Mouse (Mus musculus): ENCODE measurements at regions not wholly inside any gene's neighbourhood (a gene's known extent, or its start where the extent isn't known, plus 50 kb on each side); places are given as distances from the start of the nearest gene placed in this dataset.

GRCm38 (mm10) chr13:48131681-48132080 lies 129.3 kb upstream of the Id4 start:
- ATAC-seq (ENCODE audit: low FRiP score): 0 out of 2 replicates have a peak, but pooled peaks have one; percentile 4
- no peaks in the 10 kb centered on the region for H3K36me3 ChIP-seq

GRCm38 (mm10) chr13:48145976-48146375 lies 115.1 kb upstream of the Id4 start:
- H3K4me2 ChIP-seq: no peak overlapping the region
- no peaks in the 10 kb centered on the region for H3K27me3 ChIP-seq (replicated peaks)
- no peak overlapping the region for H3K4me3 ChIP-seq (replicated peaks)
- no peak overlapping the region for H3K27ac ChIP-seq (replicated peaks)
- no peak overlapping the region for H3K9ac ChIP-seq (replicated peaks)
- no peaks in the 10 kb centered on the region for H3K9me3 ChIP-seq (replicated peaks)
- H3K4me1 ChIP-seq: no peaks in the 10 kb centered on the region
- 93% methylated on average over 5 of the region's 5 CpGs for WGBS
- no peak for ATAC-seq (ENCODE audit: low FRiP score)
- no peaks in the 10 kb centered on the region for H3K36me3 ChIP-seq

More at GRCm38 (mm10) chr13:48131681-48132080, 129.3 kb upstream of the Id4 start:
- H3K9me3 ChIP-seq (replicated peaks): no peaks in the 10 kb centered on the region
- peaks cover 32% of the 10 kb centered on the region for H3K4me1 ChIP-seq
- WGBS: 21% methylated on average over 5 of the region's 5 CpGs
- H3K4me3 ChIP-seq (replicated peaks): no peak overlapping the region
- no peak overlapping the region for H3K9ac ChIP-seq (replicated peaks)
- H3K27me3 ChIP-seq (replicated peaks): no peaks in the 10 kb centered on the region
- no peak overlapping the region for H3K4me2 ChIP-seq
- H3K27ac ChIP-seq (replicated peaks): peak overlapping the region; percentile 70

GRCm38 (mm10) chr13:48147061-48147460 lies 114.0 kb upstream of the Id4 start:
- H3K4me1 ChIP-seq: no peaks in the 10 kb centered on the region
- no peak for ATAC-seq (ENCODE audit: low FRiP score)
- 87% methylated on average over 7 of the region's 7 CpGs for WGBS
- no peaks in the 10 kb centered on the region for H3K27me3 ChIP-seq (replicated peaks)
- no peak overlapping the region for H3K4me2 ChIP-seq
- H3K9ac ChIP-seq (replicated peaks): no peak overlapping the region
- H3K9me3 ChIP-seq (replicated peaks): no peaks in the 10 kb centered on the region
- H3K36me3 ChIP-seq: no peaks in the 10 kb centered on the region
- H3K4me3 ChIP-seq (replicated peaks): no peak overlapping the region
- H3K27ac ChIP-seq (replicated peaks): no peak overlapping the region

GRCm38 (mm10) chr13:48153248-48153647 lies 107.8 kb upstream of the Id4 start:
- Histone ChIP-seq H3K4me1 (peaks cover 3% of the 10 kb centered on the region; the same call in 1 of the 2 replicates), H3K27me3 (replicated peaks) (no peaks in the 10 kb centered on the region), H3K36me3 (no peaks in the 10 kb centered on the region), H3K9ac (replicated peaks) (no peak overlapping the region), H3K4me3 (replicated peaks) (no peak overlapping the region), H3K4me2 (no peak overlapping the region), H3K27ac (replicated peaks) (peak overlapping the region; percentile 58; the same call in 1 of the 2 replicates), H3K9me3 (replicated peaks) (no peaks in the 10 kb centered on the region)
- no peak for ATAC-seq (ENCODE audit: low FRiP score)
- 40% methylated on average over 7 of the region's 7 CpGs for whole genome bisulfite sequencing

GRCm38 (mm10) chr13:48153684-48154413 lies 107.2 kb upstream of the Id4 start:
- ATAC-seq (ENCODE audit: low FRiP score): peak; percentile 61; the same call in 1 of the 2 replicates
- Histone ChIP-seq H3K27me3 (replicated peaks) (no peaks in the 10 kb centered on the region), H3K4me1 (peaks cover 5% of the 10 kb centered on the region), H3K4me3 (replicated peaks) (no peak overlapping the region), H3K36me3 (no peaks in the 10 kb centered on the region), H3K9me3 (replicated peaks) (no peaks in the 10 kb centered on the region), H3K27ac (replicated peaks) (peak overlapping the region; percentile 58), H3K9ac (replicated peaks) (no peak overlapping the region), H3K4me2 (no peak overlapping the region)
- 30% methylated on average over 7 of the region's 7 CpGs for WGBS

GRCm38 (mm10) chr13:48154414-48155105 lies 106.5 kb upstream of the Id4 start:
- H3K4me3 ChIP-seq (replicated peaks): no peak overlapping the region
- no peak; the same call in 1 of the 2 replicates for ATAC-seq (ENCODE audit: low FRiP score)
- H3K27ac ChIP-seq (replicated peaks): peak overlapping the region; percentile 58
- no peak overlapping the region for H3K4me2 ChIP-seq
- H3K4me1 ChIP-seq: peaks cover 11% of the 10 kb centered on the region
- H3K27me3 ChIP-seq (replicated peaks): no peaks in the 10 kb centered on the region
- 13% methylated on average over 6 of the region's 6 CpGs for WGBS
- no peak overlapping the region for H3K9ac ChIP-seq (replicated peaks)
- no peaks in the 10 kb centered on the region for H3K36me3 ChIP-seq
- H3K9me3 ChIP-seq (replicated peaks): no peaks in the 10 kb centered on the region

DNA sequence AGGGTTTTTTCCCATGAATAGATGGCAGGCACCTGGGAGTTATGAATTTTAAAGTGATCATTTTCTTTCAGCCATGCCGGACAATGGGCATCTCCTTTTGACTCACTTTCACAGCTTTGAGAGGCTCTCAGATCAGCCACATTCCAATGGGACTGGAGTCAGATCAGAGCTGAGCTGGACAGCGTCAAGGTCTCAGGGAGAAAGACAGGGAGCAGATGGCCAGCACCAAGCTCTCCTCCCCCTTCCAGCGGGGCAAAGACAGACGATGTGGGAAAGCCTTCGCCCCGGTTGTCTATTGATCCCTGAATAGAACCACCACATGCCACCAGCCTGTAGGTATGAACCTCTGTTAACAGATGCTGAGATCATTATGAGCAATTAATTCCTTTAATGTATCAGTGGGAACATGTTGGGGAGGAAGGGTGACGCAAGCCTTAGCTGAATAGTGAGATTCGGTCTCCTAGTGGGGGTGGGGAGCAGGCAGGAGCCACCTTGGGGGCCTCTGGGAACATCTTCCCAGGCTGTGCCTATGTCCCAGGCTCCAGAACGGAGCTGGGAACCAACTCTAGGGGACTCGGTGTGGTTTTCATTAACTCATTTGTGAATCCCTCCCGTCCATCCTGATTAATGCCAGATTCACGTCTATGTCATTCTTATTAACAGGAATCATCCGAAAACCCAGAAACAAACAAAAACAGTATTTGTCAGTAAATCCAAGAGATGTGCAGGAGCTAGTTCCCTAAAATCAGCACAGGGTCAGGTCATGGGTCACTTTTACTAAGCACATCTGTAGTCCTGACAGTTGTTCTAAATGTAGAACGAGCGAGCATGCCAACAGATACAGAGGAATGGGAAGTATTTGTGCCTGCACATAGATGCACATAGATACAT lies 101.8 kb upstream of the Id4 start:
- Histone ChIP-seq H3K4me3 (replicated peaks) (no peak overlapping the region), H3K4me1 (peaks cover 17% of the 10 kb centered on the region), H3K27me3 (replicated peaks) (no peaks in the 10 kb centered on the region), H3K4me2 (peak overlapping the region; percentile 17), H3K36me3 (no peaks in the 10 kb centered on the region), H3K27ac (replicated peaks) (no peak overlapping the region), H3K9ac (replicated peaks) (no peak overlapping the region), H3K9me3 (replicated peaks) (no peaks in the 10 kb centered on the region)
- ATAC-seq (ENCODE audit: low FRiP score): no peak
- 22% methylated on average over 15 of the region's 15 CpGs for WGBS

DNA sequence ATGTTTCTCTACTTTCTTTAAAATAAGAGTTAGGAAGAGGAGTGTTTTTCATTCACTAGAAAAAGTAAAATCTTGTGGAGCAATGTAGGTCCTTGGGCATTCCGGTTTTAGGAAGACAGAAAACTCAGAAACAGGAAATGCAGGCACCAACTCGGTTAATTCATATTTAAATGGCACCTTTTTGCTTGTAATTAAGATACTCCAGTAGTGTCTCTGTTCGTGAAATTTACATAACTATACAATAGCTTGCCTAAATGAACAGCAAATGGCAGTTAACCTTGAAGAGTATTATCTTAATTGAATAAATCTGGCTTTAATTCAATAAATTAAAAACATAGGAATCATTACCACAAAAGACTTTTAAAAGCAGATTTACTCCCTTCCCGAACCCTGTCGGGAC lies 100.9 kb upstream of the Id4 start:
- no peak overlapping the region for H3K4me2 ChIP-seq
- no peaks in the 10 kb centered on the region for H3K36me3 ChIP-seq
- H3K4me3 ChIP-seq (replicated peaks): no peak overlapping the region
- ATAC-seq (ENCODE audit: low FRiP score): no peak
- no peaks in the 10 kb centered on the region for H3K27me3 ChIP-seq (replicated peaks)
- H3K4me1 ChIP-seq: peaks cover 17% of the 10 kb centered on the region
- WGBS: 24% methylated on average over 5 of the region's 5 CpGs
- H3K9me3 ChIP-seq (replicated peaks): no peaks in the 10 kb centered on the region
- H3K9ac ChIP-seq (replicated peaks): no peak overlapping the region
- no peak overlapping the region for H3K27ac ChIP-seq (replicated peaks)

DNA sequence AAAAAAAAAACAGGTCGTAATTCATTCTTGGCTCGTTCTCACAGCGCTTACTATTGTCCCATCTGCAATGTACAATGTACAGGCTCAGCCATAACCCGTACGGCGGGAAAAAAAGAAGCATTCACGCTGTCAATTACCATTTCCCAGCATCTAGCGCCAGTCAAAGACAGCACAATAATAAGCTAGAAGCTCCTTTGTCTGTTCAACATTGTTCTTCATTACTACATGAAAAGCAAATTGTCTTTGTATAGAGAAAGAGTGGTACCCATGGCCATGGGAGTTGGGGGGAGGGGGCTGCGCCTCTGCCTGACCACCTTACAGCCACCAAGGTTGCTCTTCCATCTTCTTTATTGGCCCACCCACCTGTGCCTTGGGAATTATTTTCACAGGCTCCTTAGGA lies 99.7 kb upstream of the Id4 start:
- Histone ChIP-seq H3K4me1 (peaks cover 17% of the 10 kb centered on the region), H3K36me3 (no peaks in the 10 kb centered on the region), H3K27ac (replicated peaks) (peak overlapping the region; percentile 52; the same call in 1 of the 2 replicates), H3K9me3 (replicated peaks) (no peaks in the 10 kb centered on the region), H3K27me3 (replicated peaks) (no peaks in the 10 kb centered on the region), H3K4me3 (replicated peaks) (peak overlapping the region; percentile 17), H3K4me2 (peak overlapping the region; percentile 49), H3K9ac (replicated peaks) (no peak overlapping the region)
- 6% methylated on average over 9 of the region's 9 CpGs for WGBS
- ATAC-seq (ENCODE audit: low FRiP score): peak; percentile 63

DNA sequence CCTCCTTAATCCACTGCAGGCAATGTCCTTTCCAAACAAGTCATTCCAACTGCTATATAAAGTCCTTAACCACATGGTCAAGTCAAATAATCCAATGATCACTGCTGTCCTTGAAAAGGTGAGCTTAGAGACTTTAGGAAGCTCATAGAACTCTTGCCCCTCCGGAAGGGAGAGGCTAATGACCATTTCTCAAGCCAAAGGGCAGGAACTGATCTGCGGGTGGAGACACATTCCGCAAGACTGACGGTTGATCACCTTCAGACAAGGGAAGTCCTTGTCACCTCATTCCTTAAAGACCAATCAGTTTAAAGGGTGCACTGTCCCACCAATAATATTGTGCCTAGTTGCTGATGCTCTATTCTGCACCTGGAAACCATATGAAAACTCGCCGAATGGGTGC lies 96.4 kb upstream of the Id4 start:
- no peaks in the 10 kb centered on the region for H3K27me3 ChIP-seq (replicated peaks)
- WGBS: 95% methylated on average over 6 of the region's 6 CpGs
- no peaks in the 10 kb centered on the region for H3K36me3 ChIP-seq
- H3K9ac ChIP-seq (replicated peaks): no peak overlapping the region
- H3K4me3 ChIP-seq (replicated peaks): no peak overlapping the region
- no peak overlapping the region for H3K4me2 ChIP-seq
- ATAC-seq (ENCODE audit: low FRiP score): no peak
- peaks cover 21% of the 10 kb centered on the region for H3K4me1 ChIP-seq
- no peaks in the 10 kb centered on the region for H3K9me3 ChIP-seq (replicated peaks)
- no peak overlapping the region for H3K27ac ChIP-seq (replicated peaks)

DNA sequence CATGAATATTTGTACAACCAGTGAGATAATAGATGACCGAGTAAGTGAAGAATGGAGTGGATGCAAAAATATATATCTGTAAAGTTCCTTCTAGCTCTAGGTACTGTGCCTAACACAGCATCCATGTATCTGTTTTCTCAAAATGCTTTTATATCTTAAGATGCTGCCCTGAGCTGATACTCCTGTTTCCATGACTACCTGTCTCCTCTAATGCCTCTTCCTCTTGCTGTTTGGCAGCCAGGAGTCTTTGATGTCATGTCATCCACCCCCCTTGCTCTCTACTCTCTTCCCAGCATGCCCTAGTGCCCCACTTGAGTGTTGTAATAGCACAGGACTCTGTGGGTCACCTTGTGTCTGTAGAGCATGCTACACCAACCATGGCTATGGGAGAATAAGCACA lies 95.2 kb upstream of the Id4 start:
- H3K4me1 ChIP-seq: peaks cover 21% of the 10 kb centered on the region
- H3K36me3 ChIP-seq: no peaks in the 10 kb centered on the region
- H3K27ac ChIP-seq (replicated peaks): no peak overlapping the region
- no peaks in the 10 kb centered on the region for H3K27me3 ChIP-seq (replicated peaks)
- H3K9me3 ChIP-seq (replicated peaks): no peaks in the 10 kb centered on the region
- WGBS: 100% methylated on average over 1 of the region's 1 CpGs
- no peak overlapping the region for H3K4me2 ChIP-seq
- H3K9ac ChIP-seq (replicated peaks): no peak overlapping the region
- no peak overlapping the region for H3K4me3 ChIP-seq (replicated peaks)
- ATAC-seq (ENCODE audit: low FRiP score): no peak

Data from neural tube, embryonic 15.5 days (tissue).